Mouse (Mus musculus) lung, postnatal 10 days (tissue): ENCODE data around the gene Cpne9.

ENCODE experiments used
- DNase-seq: peaks from one replicate; pipeline ENCODE4 v3.0.0; 2021

Cpne9 gene

DNA sequence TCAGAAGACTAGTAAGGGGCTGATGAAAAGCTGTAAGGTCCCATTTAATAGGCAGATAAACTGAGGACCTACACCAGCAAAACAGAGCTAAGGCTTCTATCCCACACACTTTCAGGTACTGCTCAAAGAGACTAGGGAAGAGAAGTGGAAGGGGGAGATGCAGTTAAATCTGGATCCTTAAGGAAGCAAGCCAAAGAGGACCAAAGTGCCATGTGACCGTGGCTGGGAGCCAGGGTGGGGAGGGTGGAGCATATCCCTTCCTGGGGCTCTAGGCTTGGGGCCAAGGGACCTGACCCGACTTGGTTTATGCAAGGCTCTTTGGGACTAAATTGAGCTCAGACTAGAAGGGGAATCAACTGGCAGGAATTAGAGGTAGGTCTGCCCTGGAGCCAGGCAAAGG, 62.2 kb downstream of the Cpne9 start:
- peak; percentile 92 for DNase-seq

DNA sequence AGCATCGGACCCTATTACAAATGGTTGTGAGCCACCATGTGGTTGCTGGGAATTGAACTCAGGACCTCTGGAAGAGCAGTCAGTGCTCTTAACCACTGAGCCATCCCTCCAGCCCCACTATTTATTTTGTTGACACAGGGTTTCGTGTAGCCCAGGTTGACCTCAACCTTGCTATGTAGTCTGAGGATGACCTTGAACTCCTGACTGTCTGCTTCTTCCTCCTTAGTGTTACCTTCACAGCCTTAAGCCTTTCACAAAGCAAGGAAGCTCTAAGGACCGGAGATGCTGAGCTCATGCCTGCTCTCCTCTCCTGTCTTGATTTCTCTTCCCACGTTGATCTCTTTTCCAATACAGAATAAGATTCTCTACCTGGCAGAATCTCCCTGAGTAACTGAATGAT, 64.8 kb downstream of the Cpne9 start:
- DNase-seq, result no peak

DNA sequence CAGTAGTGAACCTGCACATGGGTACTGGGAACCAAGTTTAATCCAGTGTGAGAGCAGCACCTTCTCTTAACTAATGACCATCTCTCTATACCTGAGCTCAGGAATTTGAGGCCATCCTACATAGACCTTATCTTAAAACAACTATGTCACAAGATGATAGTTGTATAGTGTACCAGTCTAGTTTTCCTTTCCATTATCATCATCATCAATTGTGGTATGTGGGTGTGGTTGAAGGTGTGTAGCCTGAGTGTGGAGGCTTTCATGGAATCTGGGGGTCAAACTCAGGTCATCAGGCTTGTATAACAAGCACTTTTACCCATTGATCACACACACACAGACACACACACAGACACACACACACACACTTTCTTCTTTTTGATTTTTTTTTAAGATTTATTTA, 68.4 kb downstream of the Cpne9 start:
- no peak for DNase-seq

GRCm38 (mm10) chr6:113351161-113351560, 69.1 kb downstream of the Cpne9 start:
- DNase-seq, result no peak

DNA sequence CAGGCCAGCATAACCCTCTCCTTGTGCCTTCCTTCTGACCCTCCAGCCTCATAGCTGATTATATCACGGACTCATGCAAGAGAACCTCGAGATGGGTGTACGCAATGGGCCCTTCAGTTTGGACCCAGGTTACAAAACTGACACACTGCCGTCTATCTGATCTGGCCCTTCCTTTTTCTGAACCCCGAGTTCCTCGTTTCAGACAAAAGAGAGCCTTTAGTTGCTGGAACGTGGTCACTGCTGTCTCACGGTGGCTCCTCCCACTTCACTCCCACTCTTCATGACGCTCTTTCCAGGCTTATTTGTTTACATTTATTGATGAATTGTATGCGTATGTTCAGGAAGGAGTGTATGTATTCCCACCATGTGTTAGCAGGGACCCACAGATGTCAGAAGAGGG, 69.5 kb downstream of the Cpne9 start:
- DNase-seq, result no peak

GRCm38 (mm10) chr6:113352820-113353219, 70.7 kb downstream of the Cpne9 start:
- no peak for DNase-seq

- peak; percentile 33 for DNase-seq
These were observed 71.6 kb downstream of the Cpne9 start for GRCm38 (mm10) chr6:113353696-113354095.
